Mouse (Mus musculus): ENCODE data around the gene Hrc. TPM values are rescaled to one million over a fixed set of nuclear protein-coding genes. Genes with fewer than 3 reads are reported as not detected.

Gene Hrc
- polyA plus RNA-seq (2012; rRNA removed; ENCODE audit: low replicate concordance) = 0.09 and 0.55 TPM in 2 replicates

DNA sequence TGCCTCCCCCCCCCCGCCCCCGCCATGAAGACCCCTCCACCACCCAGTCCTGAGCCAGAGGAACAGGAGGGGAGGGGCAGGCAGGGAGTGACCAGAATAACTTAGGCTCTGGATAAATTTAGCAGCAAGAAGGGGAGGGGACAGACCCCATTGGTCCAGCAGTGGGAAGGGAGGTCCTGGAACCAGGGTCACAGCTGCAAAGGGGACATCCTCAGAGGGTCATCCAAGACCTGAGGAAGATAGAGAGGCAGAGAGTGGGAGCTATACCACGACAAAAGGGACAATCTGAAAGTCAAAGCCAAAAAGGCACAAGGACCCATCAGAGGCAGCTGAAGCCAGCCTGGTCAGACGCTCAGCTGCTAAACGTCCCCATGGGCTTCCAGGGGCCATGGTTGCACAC is at the start of gene Hrc:
Gene Hrc, plus strand, starts transcription at position 235 of the 400 bp plus-strand sequence.

DNA sequence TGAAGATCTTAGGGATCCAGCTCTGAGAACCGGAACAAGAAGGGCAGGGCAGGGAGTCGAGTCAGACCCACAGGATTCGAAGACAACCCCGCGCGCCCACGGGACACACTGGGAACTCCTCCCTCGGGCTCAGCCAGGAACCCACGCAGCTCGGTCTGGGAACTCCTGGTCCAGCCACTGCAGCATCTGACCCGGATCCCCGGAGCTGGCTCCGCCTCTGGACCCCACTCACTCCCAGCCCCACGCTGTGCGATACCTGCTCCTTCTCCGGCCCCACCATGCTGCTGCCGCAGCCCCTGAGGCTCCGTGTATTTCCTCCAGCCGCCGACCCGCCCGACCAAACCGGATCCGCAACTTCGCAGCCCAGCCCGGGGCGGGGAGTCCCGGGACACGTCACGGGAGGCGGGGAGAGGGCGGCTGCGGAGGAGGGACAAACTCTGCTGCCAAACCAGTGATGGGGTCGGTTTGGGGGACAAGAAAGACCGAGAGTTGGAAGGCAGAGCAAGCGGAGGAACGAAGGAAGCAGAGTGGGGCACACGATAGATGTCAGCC is 1.6 kb upstream of the Hrc start, which contains the start of gene Trpm4:
Gene Trpm4, minus strand, starts transcription at position 350 of the 552 bp plus-strand sequence.

GRCm38 (mm10) chr7:45366652-45367019 is 31.5 kb downstream of the Hrc start, which contains the start of gene Ppfia3:
Gene Ppfia3, minus strand, starts transcription at chr7:45367019.

GRCm38 (mm10) chr7:45370475-45371311 is 35.6 kb downstream of the Hrc start, which contains the start of gene Lin7b:
Gene Lin7b, minus strand, starts transcription at chr7:45370583.

Other genes starting within 250 kb of the Hrc start
- 42.1 and 62.3 TPM in 2 replicates for gene Rcn3, start 243.1 kb upstream of the Hrc start, polyA plus RNA-seq (2012; rRNA removed; ENCODE audit: low replicate concordance)
- 84.8 and 148 TPM in 2 replicates for gene Fcgrt, start 231.4 kb upstream of the Hrc start, polyA plus RNA-seq (2012; rRNA removed; ENCODE audit: low replicate concordance)
- gene Rps11, start 210.9 kb upstream of the Hrc start, polyA plus RNA-seq (2012; rRNA removed; ENCODE audit: low replicate concordance) = 86.3 and 120 TPM in 2 replicates
- gene Rpl13a, start 206.5 kb upstream of the Hrc start, polyA plus RNA-seq (2012; rRNA removed; ENCODE audit: low replicate concordance) = 462 and 1,279 TPM in 2 replicates
- 2.6 TPM in 1 of 2 replicates, not detected in the other for gene Gm45713, start 199.1 kb upstream of the Hrc start, polyA plus RNA-seq (2012; rRNA removed; ENCODE audit: low replicate concordance)
- gene Flt3l, start 198.9 kb upstream of the Hrc start, polyA plus RNA-seq (2012; rRNA removed; ENCODE audit: low replicate concordance) = 41.6 and 41.8 TPM in 2 replicates
- 33.6 and 51.7 TPM in 2 replicates for gene Pih1d1, start 181.0 kb upstream of the Hrc start, polyA plus RNA-seq (2012; rRNA removed; ENCODE audit: low replicate concordance)
- gene Aldh16a1, start 180.7 kb upstream of the Hrc start, polyA plus RNA-seq (2012; rRNA removed; ENCODE audit: low replicate concordance) = 214 and 420 TPM in 2 replicates
- gene Slc17a7, start 171.3 kb upstream of the Hrc start, polyA plus RNA-seq (2012; rRNA removed; ENCODE audit: low replicate concordance) = 0.07 and 0.09 TPM in 2 replicates
- not detected in 2 replicates for gene Gfy, start 155.7 kb upstream of the Hrc start, polyA plus RNA-seq (2012; rRNA removed; ENCODE audit: low replicate concordance)
- not detected in 2 replicates for gene Pth2, start 154.3 kb upstream of the Hrc start, polyA plus RNA-seq (2012; rRNA removed; ENCODE audit: low replicate concordance)
- gene Ccdc155, start 130.4 kb upstream of the Hrc start, polyA plus RNA-seq (2012; rRNA removed; ENCODE audit: low replicate concordance) = 0.04 TPM in 1 of 2 replicates, not detected in the other
- gene Dkkl1, start 123.1 kb upstream of the Hrc start, polyA plus RNA-seq (2012; rRNA removed; ENCODE audit: low replicate concordance) = 0.11 and 1.4 TPM in 2 replicates
- gene Tead2, start 119.5 kb upstream of the Hrc start, polyA plus RNA-seq (2012; rRNA removed; ENCODE audit: low replicate concordance) = 7.2 and 14.7 TPM in 2 replicates
- gene Cd37, start 96.2 kb upstream of the Hrc start, polyA plus RNA-seq (2012; rRNA removed; ENCODE audit: low replicate concordance) = 12.2 and 41.2 TPM in 2 replicates
- not detected in 2 replicates for gene Slc6a16, start 94.2 kb upstream of the Hrc start, polyA plus RNA-seq (2012; rRNA removed; ENCODE audit: low replicate concordance)
- 0.13 TPM in 1 of 2 replicates, not detected in the other for gene Slc6a21, start 57.8 kb upstream of the Hrc start, polyA plus RNA-seq (2012; rRNA removed; ENCODE audit: low replicate concordance)
- 125 and 254 TPM in 2 replicates for gene Trpm4, start 1.5 kb upstream of the Hrc start, polyA plus RNA-seq (2012; rRNA removed; ENCODE audit: low replicate concordance)
- gene Ppfia3, start 31.7 kb downstream of the Hrc start, polyA plus RNA-seq (2012; rRNA removed; ENCODE audit: low replicate concordance) = 34.3 and 84.9 TPM in 2 replicates
- gene Lin7b, start 35.3 kb downstream of the Hrc start, polyA plus RNA-seq (2012; rRNA removed; ENCODE audit: low replicate concordance) = 2.5 and 6.3 TPM in 2 replicates
- 112 and 146 TPM in 2 replicates for gene Snrnp70, start 60.5 kb downstream of the Hrc start, polyA plus RNA-seq (2012; rRNA removed; ENCODE audit: low replicate concordance)
- 0.05 TPM in 2 replicates for gene Kcna7, start 70.4 kb downstream of the Hrc start, polyA plus RNA-seq (2012; rRNA removed; ENCODE audit: low replicate concordance)
- 0.05 and 0.39 TPM in 2 replicates for gene Ntf5, start 78.4 kb downstream of the Hrc start, polyA plus RNA-seq (2012; rRNA removed; ENCODE audit: low replicate concordance)
- 0.26 TPM in 1 of 2 replicates, not detected in the other for gene Lhb, start 85.5 kb downstream of the Hrc start, polyA plus RNA-seq (2012; rRNA removed; ENCODE audit: low replicate concordance)
- gene Gys1, start 99.6 kb downstream of the Hrc start, polyA plus RNA-seq (2012; rRNA removed; ENCODE audit: low replicate concordance) = 12.8 and 17.7 TPM in 2 replicates
- 41.3 and 64.9 TPM in 2 replicates for gene Ruvbl2, start 102.8 kb downstream of the Hrc start, polyA plus RNA-seq (2012; rRNA removed; ENCODE audit: low replicate concordance)
- 4,626 and 7,473 TPM in 2 replicates for gene Ftl1, start 124.6 kb downstream of the Hrc start, polyA plus RNA-seq (2012; rRNA removed; ENCODE audit: low replicate concordance)
- 99.5 and 120 TPM in 2 replicates for gene Bax, start 131.6 kb downstream of the Hrc start, polyA plus RNA-seq (2012; rRNA removed; ENCODE audit: low replicate concordance)
- gene Tulp2, start 146.6 kb downstream of the Hrc start, polyA plus RNA-seq (2012; rRNA removed; ENCODE audit: low replicate concordance) = 0.18 TPM in 1 of 2 replicates, not detected in the other
- not detected in 2 replicates for gene Gm45808, start 151.5 kb downstream of the Hrc start, polyA plus RNA-seq (2012; rRNA removed; ENCODE audit: low replicate concordance)
- 0.32 and 0.59 TPM in 2 replicates for gene Dhdh, start 153.5 kb downstream of the Hrc start, polyA plus RNA-seq (2012; rRNA removed; ENCODE audit: low replicate concordance)
- gene Nucb1, start 175.1 kb downstream of the Hrc start, polyA plus RNA-seq (2012; rRNA removed; ENCODE audit: low replicate concordance) = 567 and 598 TPM in 2 replicates
- 18.7 and 21.9 TPM in 2 replicates for gene Ppp1r15a, start 191.0 kb downstream of the Hrc start, polyA plus RNA-seq (2012; rRNA removed; ENCODE audit: low replicate concordance)
- 3.7 and 6.0 TPM in 2 replicates for gene Plekha4, start 191.0 kb downstream of the Hrc start, polyA plus RNA-seq (2012; rRNA removed; ENCODE audit: low replicate concordance)
- 0.63 and 0.78 TPM in 2 replicates for gene Hsd17b14, start 219.6 kb downstream of the Hrc start, polyA plus RNA-seq (2012; rRNA removed; ENCODE audit: low replicate concordance)
- gene Bcat2, start 234.9 kb downstream of the Hrc start, polyA plus RNA-seq (2012; rRNA removed; ENCODE audit: low replicate concordance) = 31.0 and 41.9 TPM in 2 replicates

Data from duodenum, adult 2 months (tissue).